Mouse (Mus musculus) ES-E14 (cell line): ENCODE results near the gene Hacd1. TPM values are rescaled to one million over a fixed set of nuclear protein-coding genes. Genes with fewer than 3 reads are reported as not detected.

Source experiments
- DNase-seq: peaks from one replicate; pipeline ENCODE4 v3.0.0-alpha.2; 2013; ENCODE audit warnings: low read depth, low spot score
- H3K27ac ChIP-seq: 2 replicates; pipeline ENCODE4 v1.5.1; 2012; ENCODE audit warnings: low read depth, mild to moderate bottlenecking, low read length, moderate library complexity, mixed read lengths; ENCODE audit not compliant: poor library complexity, insufficient read depth, severe bottlenecking
- H3K36me3 ChIP-seq: 2 replicates; pipeline ENCODE4 v1.6.1; 2012; ENCODE audit warnings: mild to moderate bottlenecking, low read length, moderate library complexity, mixed read lengths; ENCODE audit not compliant: control insufficient read depth, poor library complexity, insufficient read depth, severe bottlenecking
- H3K4me1 ChIP-seq, 2 experiments: fragments of 150-350 bp in 1 of 2; sonication (generic) in 1 of 2; 2 replicates each; pipeline ENCODE4 v1.6.1; 2012; ENCODE audit warnings: low read length in 2 of 2, mild to moderate bottlenecking in 1 of 2, mixed read lengths in 1 of 2; ENCODE audit not compliant: control insufficient read depth in 2 of 2, insufficient read depth in 2 of 2, poor library complexity in 1 of 2
- H3K4me3 ChIP-seq, 2 experiments: fragments of 150-350 bp in 1 of 2; sonication (generic) in 1 of 2; 2 replicates each; pipeline ENCODE4 v1.5.1; 2012; ENCODE audit warnings: low read length in 2 of 2, low read depth in 1 of 2, mild to moderate bottlenecking in 1 of 2, mixed read lengths in 1 of 2; ENCODE audit not compliant: insufficient read depth in 1 of 2, poor library complexity in 1 of 2, severe bottlenecking in 1 of 2
- H3K9ac ChIP-seq: 2 replicates; pipeline ENCODE4 v1.6.1; 2012; ENCODE audit warnings: low read depth, mild to moderate bottlenecking, low read length, mixed read lengths; ENCODE audit not compliant: poor library complexity, insufficient read depth, severe bottlenecking
- H3K9me3 ChIP-seq: fragments of 150-350 bp; sonication (generic); 2 replicates; pipeline ENCODE4 v1.6.1; 2012; ENCODE audit warnings: low read depth, mild to moderate bottlenecking, low read length; ENCODE audit not compliant: control insufficient read depth, insufficient read depth
- CHD2 ChIP-seq: IDR thresholded peaks from 2 replicates; pipeline ENCODE4 v1.6.1; 2014; ENCODE audit warnings: mild to moderate bottlenecking, low read depth, low read length, inconsistent platforms
- HCFC1 ChIP-seq: IDR thresholded peaks from 2 replicates; pipeline ENCODE4 v1.6.1; 2012; ENCODE audit warnings: low read length, inconsistent platforms, borderline replicate concordance; ENCODE audit not compliant: insufficient read depth
- MAFK ChIP-seq: IDR thresholded peaks from 2 replicates; pipeline ENCODE4 v1.6.1; 2014; ENCODE audit warnings: mild to moderate bottlenecking, low read depth, low read length, inconsistent platforms; ENCODE audit not compliant: insufficient read depth
- ZC3H11A ChIP-seq: IDR thresholded peaks from 2 replicates; pipeline ENCODE4 v1.6.1; 2012; ENCODE audit warnings: low read depth, mild to moderate bottlenecking, inconsistent platforms, low read length, borderline replicate concordance
- ZNF384 ChIP-seq: IDR thresholded peaks from 2 replicates; pipeline ENCODE4 v1.6.1; 2012; ENCODE audit warnings: low read depth, low read length, inconsistent platforms
- in situ Hi-C, 2 experiments: fragments of 600-800 bp; cut with MboI; formaldehyde crosslinking; loops; one replicate each; pipeline ENCODE4 v1.15.1; 2025; ENCODE audit warnings: low sequenced_read_pairs in 2 of 2, inconsistent platforms in 1 of 2; ENCODE audit not compliant: unreplicated experiment in 2 of 2
- total RNA-seq: library from RNA; depleted of rRNA; stranded (reverse); fragments of 300-350 nt; gene quantifications from 2 replicates; pipeline ENCODE4 v1.2.3, GENCODE M21; 2012

Hacd1 gene
- total RNA-seq, 1 experiment, result 19.9 TPM

- in situ Hi-C loops, result no loop called here
- no peak overlapping the region for H3K27ac ChIP-seq
These were observed 1.8 kb downstream of the Hacd1 start for GRCm38 (mm10) chr2:14054163-14054562.

GRCm38 (mm10) chr2:14053618-14054017 is 2.3 kb downstream of the Hacd1 start:
- Histone ChIP-seq H3K4me3 (no peak overlapping the region), H3K9me3 (no peaks in the 10 kb centered on the region), H3K36me3 (no peaks in the 10 kb centered on the region), H3K4me1 (no peaks in the 10 kb centered on the region), H3K27ac (no peak overlapping the region), H3K9ac (no peak overlapping the region)
- no peak for DNase-seq
- in situ Hi-C loops, result no loop called here
- no peak for TF ChIP-seq ZNF384
- no peak for TF ChIP-seq ZC3H11A
- no peak for TF ChIP-seq MAFK

More at GRCm38 (mm10) chr2:14054163-14054562, 1.8 kb downstream of the Hacd1 start:
- no peak overlapping the region for H3K9ac ChIP-seq
- H3K4me3 ChIP-seq, result no peak overlapping the region
- DNase-seq, result no peak
- no peaks in the 10 kb centered on the region for H3K4me1 ChIP-seq
- no peaks in the 10 kb centered on the region for H3K36me3 ChIP-seq
- no peaks in the 10 kb centered on the region for H3K9me3 ChIP-seq
- TF ChIP-seq CHD2 (no peak), ZNF384 (no peak), ZC3H11A (no peak), HCFC1 (no peak), MAFK (no peak)

GRCm38 (mm10) chr2:14048808-14049207 is 7.1 kb downstream of the Hacd1 start:
- no peak overlapping the region for H3K4me3 ChIP-seq
- H3K9me3 ChIP-seq, result no peaks in the 10 kb centered on the region
- TF ChIP-seq MAFK, result no peak
- TF ChIP-seq CHD2, result no peak
- H3K27ac ChIP-seq, result no peak overlapping the region
- no peaks in the 10 kb centered on the region for H3K36me3 ChIP-seq
- DNase-seq, result no peak
- H3K9ac ChIP-seq, result no peak overlapping the region
- in situ Hi-C loops, result loop anchor here in 1 of 2 experiments (5.0 kb wide), 1 partner anchor 243 kb away; no protein-coding TSS in a partner anchor
- H3K4me1 ChIP-seq, result no peaks in the 10 kb centered on the region

- TF ChIP-seq MAFK (no peak), ZC3H11A (peak; percentile 66)
- Histone ChIP-seq H3K27ac (no peak overlapping the region), H3K36me3 (no peaks in the 10 kb centered on the region), H3K4me3 (no peak overlapping the region), H3K4me1 (no peaks in the 10 kb centered on the region), H3K9me3 (no peaks in the 10 kb centered on the region), H3K9ac (no peak overlapping the region)
- in situ Hi-C loops, result loop anchor here in 1 of 2 experiments (5.0 kb wide), 1 partner anchor 244 kb away; no protein-coding TSS in a partner anchor
- peak; percentile 40 for DNase-seq
These were observed 7.6 kb downstream of the Hacd1 start for GRCm38 (mm10) chr2:14048381-14048780.

GRCm38 (mm10) chr2:14043577-14044170 is 12.3 kb downstream of the Hacd1 start:
- in situ Hi-C loops, result no loop called here
- Histone ChIP-seq H3K9me3 (no peaks in the 10 kb centered on the region), H3K36me3 (no peaks in the 10 kb centered on the region; the same call in 1 of the 2 replicates), H3K27ac (no peak overlapping the region), H3K4me1 (no peaks in the 10 kb centered on the region), H3K4me3 (no peak overlapping the region), H3K9ac (no peak overlapping the region)
- no peak for DNase-seq
- TF ChIP-seq ZC3H11A (no peak), HCFC1 (no peak), MAFK (no peak)
